Mouse (Mus musculus): ENCODE measurements around the gene Chrdl2.

- TF ChIP-seq CTCF (IDR thresholded peaks at IDR 0.05; ENCODE audit: extremely low read depth, insufficient read depth, low read length) (0 out of 2 replicates have a peak, but pooled peaks have one; percentile 11), POLR2A (IDR thresholded peaks at IDR 0.05; ENCODE audit: extremely low read depth, insufficient read depth, low read length) (no peak)
These were observed 15.9 kb upstream of the Chrdl2 start for GRCm38 (mm10) chr7:99989844-99990760.

Data from cortical plate, adult 2 months (tissue).